Mouse (Mus musculus) CD8-positive naive resting alpha-beta T cell, adult 57 days (primary cell): ENCODE data around the gene Fbxo2. TPM values are rescaled to one million over a fixed set of nuclear protein-coding genes. Genes with fewer than 3 reads are reported as not detected.

Experiments used
- total RNA-seq: library from RNA; stranded (reverse); gene quantifications from one replicate; pipeline ENCODE4 v1.2.4, GENCODE M21; 2023

The Fbxo2 gene
- not detected for total RNA-seq

DNA sequence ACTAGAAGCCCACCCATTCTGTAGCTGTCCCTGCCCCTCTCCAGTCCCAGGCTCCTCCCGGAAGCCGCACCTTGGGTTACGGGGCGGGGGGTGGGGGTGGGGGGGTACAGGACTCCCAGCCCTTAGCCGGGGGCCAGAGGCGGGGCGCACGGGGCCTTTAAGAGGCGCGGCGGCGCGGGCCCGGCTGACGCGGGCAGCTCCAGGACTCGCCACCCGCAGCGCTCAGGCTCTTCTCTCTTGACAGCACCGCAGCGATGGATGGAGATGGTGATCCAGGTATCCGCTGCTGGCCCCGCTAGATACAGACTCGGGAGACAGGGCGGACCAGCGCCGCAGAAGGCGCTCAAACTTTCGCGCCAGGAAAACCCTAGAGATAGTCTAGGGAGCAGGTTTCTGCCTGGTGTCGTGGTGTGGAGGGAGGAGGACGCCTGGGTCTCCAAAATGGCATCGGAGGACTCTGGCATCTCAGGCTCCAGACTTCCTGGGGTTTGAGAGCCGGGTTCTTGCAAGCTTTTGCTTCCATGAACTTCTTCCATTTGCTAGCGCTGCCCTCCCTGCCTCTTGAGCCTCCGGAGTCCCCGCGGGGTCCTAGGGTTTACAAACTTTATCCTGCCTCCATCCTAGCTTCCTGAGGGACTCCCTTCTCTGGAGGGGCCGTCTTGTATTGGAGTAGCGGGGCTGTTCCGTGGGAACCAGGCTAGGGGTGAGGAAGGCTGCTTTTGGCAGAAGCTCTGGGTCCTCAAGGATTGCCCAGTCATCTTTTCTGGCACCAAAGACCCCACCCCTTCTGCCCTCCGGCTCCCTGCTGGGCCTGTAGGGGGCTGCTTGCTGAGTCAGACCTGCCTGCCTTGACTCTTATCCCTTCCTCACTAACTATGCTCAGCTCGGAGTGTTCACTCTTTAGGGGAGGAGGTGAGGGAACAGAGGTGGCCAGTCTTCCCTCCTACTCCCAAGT, at the start of gene Fbxo2, which contains the start of gene Fbxo44:
Gene Fbxo2 (plus strand): TSS at position 186 of the 955 bp plus-strand sequence.
Gene Fbxo44 (minus strand): TSS at position 47 of the 955 bp plus-strand sequence.

DNA sequence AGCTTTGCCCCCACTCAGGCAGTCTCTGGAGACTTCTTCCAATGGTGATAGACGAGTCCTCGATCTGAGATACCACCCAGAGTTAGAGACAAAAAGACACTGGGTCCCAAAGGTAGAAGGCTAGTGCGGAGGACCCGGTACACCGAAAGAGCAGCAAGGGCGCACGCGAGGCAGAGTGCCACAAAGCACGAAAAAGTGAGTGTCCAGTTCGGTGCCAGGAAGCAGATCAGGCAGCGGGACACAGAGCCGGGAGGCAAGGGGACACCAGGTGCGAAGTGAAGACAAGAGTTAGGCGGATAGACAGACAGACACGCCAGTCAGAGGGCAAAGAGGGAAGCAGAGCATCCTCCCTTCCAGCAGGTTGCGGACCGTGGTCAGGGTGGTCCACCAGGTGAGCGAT, 30.3 kb upstream of the Fbxo2 start, which contains the start of gene Mad2l2:
Gene Mad2l2 (plus strand): TSS at position 252 of the 400 bp plus-strand sequence.

DNA sequence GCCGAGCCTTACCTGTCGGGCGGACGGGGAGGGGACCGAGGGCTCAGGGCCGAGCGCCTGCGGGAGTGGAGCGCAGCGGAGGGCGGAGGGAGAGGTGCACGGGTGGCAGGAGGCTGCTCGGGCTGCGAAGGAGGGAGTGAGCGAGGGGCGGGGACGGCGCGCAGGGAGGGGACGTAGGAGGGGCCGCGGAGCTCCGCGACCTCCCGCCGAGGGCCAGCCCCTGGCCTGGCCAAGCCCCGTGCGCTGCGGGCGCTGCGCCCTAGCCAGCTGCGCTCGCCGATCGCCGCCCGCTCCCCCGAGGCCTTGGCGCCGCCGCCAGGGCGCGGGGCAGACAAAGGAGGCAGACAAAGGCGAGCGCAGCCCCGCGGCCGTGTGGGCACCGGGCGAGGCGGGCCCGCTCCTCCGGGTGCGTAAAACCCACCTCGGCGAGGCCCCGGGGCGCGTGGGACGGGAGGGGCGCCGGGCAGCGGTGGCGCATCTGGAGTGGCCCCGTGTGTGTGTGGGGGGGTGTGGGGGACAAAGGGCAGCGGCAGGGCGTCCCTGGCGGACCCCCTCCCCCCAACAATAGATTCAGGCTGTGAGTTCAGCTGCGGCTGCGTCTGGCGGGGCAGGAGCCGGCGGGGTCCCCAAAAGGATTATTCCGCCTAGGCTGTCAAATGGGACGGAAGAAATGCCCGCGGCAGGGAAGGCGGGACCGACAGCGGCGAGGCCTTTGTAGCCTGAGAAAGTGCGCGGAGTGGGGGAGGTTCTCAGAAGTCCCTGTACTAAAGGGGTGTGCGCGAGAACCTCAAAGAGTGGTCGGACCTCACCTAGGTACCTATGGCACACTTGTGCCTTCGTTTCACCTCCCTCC, 29.6 kb upstream of the Fbxo2 start, which contains the start of gene Draxin:
Gene Draxin (minus strand): TSS at position 138 of the 853 bp plus-strand sequence.

DNA sequence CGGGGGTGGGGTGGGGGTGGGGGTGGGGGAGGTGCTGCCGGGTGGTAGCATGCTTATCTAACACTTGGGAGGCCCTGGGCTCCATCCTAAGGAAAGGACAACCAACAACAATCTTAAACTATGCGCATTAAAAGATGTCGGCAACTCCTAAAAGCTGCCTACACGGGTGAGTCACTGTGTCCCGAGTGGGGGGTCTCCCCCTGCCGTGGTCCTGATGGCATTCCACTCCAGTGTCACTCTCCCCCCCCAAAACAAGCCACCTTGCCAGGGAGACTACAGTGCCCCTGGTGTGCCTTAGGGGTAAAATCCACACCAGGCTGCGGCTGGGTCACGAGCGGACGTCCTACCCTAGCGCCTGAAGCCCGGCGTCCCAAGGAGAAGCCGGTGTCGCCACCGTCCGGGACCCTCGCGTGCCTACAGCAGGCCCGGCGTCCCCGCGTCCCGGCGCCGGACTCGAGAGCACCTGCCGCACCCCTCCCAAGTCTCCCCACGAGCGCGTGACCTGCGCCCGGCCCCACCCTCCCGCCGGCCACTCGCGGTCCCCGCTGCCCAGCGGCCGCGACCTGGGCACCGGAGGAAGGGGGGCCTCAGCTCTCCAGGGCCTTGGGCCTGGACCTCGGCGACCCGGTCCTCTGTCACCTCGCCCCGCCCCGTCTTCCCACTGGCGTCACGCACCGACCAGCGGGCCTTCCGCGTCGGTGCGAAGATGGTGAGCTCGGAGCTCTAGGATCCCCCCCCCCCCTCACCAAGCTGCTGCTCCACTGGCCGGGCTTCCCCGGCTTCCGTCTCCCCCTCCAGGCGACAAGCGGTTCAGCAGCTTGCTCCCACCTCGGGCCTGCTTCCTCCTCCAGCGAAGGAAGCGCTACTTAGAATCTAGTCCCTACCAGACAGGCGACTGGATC, 8.9 kb upstream of the Fbxo2 start, which contains the start of gene Fbxo6:
Gene Fbxo6 (minus strand): TSS at position 874 of the 902 bp plus-strand sequence.

Other genes starting within 250 kb of the Fbxo2 start
- gene Plod1, start 223.9 kb upstream of the Fbxo2 start, total RNA-seq = 5.6 TPM
- gene 2510039O18Rik, start 219.7 kb upstream of the Fbxo2 start, total RNA-seq = 64.4 TPM
- not detected for gene Nppb, start 174.8 kb upstream of the Fbxo2 start, total RNA-seq
- gene Nppa, start 159.9 kb upstream of the Fbxo2 start, total RNA-seq = not detected
- 39.4 TPM for gene Clcn6, start 121.8 kb upstream of the Fbxo2 start, total RNA-seq
- 21.2 TPM for gene Mthfr, start 121.5 kb upstream of the Fbxo2 start, total RNA-seq
- gene Agtrap, start 72.6 kb upstream of the Fbxo2 start, total RNA-seq = 15.2 TPM
- 22.0 TPM for gene Mad2l2, start 30.2 kb upstream of the Fbxo2 start, total RNA-seq
- not detected for gene Draxin, start 29.9 kb upstream of the Fbxo2 start, total RNA-seq
- 11.5 TPM for gene Fbxo6, start 8.5 kb upstream of the Fbxo2 start, total RNA-seq
- 4.1 TPM for gene Fbxo44, start 139 bp upstream of the Fbxo2 start, total RNA-seq
- gene Disp3, start 127.3 kb downstream of the Fbxo2 start, total RNA-seq = not detected